Mouse (Mus musculus) embryo, embryonic 9.5 days (tissue): ENCODE results near the gene Gpha2.

Source experiments
- DNase-seq: peaks from one replicate; pipeline ENCODE4 v3.0.0-alpha.2; 2017; ENCODE audit errors: extremely low spot score

Gpha2 gene

GRCm38 (mm10) chr19:6241274-6242107 lies 15.3 kb downstream of the Gpha2 start, which contains the start of gene Atg2a:
TSS of gene Atg2a (plus strand) at chr19:6241668.
- DNase-seq: peak; percentile 98

DNA sequence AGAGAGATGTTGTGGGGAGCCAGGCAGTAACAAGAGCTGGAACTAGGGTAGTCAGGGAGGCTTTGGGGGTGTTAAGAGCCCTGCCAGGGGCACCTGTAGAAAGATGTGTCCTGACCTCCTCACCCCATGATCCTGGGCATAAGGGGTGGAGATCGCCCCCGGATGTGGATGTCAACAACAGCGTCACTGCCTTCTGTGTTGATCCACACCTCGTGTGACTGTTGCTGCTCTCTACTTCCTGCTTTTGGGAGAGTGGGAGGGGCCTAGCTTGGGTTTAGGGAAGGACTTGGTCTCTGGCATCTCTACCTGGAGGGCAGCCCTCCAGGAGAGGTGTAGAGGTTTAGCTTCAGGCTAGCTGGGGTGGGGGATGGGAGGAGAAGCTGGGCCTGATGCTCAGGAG lies 16.1 kb downstream of the Gpha2 start:
- peak; percentile 34 for DNase-seq

GRCm38 (mm10) chr19:6243226-6243625 lies 17.0 kb downstream of the Gpha2 start:
- DNase-seq: no peak

DNA sequence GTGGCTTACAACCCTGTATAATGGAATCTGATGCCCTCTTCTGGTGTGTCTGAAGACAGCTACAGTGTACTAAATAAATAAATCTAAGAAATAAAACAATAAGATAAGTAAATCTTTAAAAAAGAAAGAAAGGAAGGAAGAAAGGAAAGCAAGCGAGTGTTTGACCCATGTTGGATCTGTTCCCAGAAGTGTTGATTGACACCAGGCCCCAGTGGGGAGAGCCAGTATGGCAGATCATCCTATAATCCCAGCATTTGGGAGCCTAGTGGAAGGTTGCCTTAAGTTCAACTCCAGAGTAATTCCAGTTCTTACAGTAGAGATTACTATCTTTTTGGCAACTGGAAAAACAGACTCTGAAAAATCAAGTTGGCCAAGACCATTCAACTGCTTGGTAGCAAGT lies 19.6 kb downstream of the Gpha2 start:
- DNase-seq: no peak

DNA sequence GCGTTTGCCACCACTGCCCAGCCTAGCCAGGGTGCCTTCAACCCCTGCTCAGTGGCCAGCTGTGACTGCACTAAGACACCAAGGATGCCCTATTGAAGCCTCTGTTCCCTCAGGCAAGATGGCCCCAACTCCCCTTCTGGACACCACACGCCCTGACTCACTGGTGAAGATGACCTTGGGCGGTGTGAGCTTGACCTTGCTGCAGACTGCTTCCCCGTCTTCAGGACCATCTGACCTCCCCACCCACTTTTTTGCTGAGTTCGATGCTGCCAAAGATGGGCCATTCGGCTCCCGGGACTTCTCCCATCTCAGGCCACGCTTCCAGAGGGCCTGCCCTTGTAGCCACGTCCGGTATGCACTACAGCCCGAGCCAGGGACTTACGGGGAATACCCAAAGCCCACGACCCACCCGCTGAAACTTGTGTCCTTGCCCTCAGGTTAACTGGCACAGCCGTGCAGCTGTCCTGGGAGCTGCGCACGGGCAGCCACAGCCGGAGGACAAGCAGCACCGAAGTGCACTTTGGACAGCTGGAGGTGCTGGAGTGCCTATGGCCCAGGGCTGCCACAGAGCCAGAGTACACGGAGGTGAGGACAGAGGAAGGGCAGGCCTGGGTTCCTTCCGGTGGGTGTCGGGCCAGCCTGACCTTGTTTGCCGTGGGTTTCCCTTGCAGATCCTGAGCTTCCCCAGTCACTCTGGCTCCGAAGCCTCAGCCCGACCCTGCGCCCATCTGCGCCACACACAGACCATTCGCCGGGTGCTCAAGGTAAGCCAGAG lies 21.5 kb downstream of the Gpha2 start:
- DNase-seq: no peak

DNA sequence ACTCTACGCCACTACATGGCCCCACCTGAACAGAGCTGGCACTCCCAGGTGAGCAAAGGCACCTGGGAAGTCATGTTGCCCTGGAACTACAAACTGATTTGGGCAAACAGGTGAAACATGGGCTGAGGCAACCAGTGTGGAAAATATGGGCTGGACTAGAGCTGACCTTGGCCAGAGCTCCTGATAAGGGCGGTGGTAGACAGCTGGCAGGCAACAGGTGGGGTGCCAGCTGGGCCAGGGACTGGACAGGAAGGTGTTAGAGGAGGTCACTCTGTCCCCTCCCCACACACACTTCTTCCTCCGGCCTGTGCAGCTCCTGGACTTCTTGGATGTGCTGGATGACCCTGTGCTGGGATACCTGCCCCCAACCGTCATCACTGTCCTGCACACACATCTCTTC lies 26.8 kb downstream of the Gpha2 start:
- no peak for DNase-seq

GRCm38 (mm10) chr19:6260428-6260827 lies 34.2 kb downstream of the Gpha2 start:
- DNase-seq: peak; percentile 39

GRCm38 (mm10) chr19:6260946-6261345 lies 34.8 kb downstream of the Gpha2 start:
- no peak for DNase-seq

DNA sequence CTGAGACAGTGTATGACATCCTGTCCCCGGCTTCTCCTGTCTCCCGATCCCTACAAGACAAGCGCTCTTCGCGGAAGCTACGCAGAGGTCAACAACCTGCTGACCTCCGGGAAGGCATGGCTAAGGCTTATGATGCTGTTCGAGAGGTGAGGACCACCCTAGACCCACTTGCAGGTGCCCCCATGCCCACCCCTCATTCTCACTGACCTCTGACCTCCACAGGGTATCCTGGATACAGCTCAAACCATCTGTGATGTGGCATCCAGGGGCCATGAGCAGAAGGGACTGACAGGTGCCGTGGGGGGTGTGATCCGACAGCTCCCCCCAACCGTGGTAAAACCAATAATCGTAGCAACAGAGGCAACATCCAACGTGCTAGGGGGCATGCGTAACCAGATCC lies 35.2 kb downstream of the Gpha2 start:
- no peak for DNase-seq

GRCm38 (mm10) chr19:6262222-6262621 lies 36.0 kb downstream of the Gpha2 start:
- DNase-seq: peak; percentile 66

- no peak for DNase-seq
Measured at GRCm38 (mm10) chr19:6262839-6263433, 36.8 kb downstream of the Gpha2 start.

DNA sequence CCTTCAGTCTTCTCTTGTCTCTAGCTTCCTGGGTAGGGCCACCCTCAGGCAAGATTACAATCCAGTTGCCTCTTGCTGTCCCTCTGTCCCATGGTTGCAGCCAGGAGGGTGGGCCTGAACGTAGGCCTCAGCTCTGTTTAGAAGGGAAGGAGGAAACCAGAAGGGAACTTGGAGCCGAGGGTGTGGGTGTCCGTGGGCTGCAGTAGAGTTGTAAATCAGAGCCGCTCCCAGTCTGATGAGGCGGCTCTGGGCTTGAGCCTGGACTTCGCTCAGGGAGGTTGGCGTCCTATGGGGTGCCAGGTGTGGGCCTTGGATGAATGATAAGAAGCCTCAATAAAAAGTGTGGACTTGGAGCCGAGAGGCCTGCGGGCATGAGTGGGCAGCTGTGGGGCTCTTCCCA lies 38.0 kb downstream of the Gpha2 start:
- DNase-seq: no peak

- no peak for DNase-seq
Measured at GRCm38 (mm10) chr19:6264945-6265344, 38.8 kb downstream of the Gpha2 start.

GRCm38 (mm10) chr19:6265727-6266182 lies 39.6 kb downstream of the Gpha2 start:
- DNase-seq: no peak

DNA sequence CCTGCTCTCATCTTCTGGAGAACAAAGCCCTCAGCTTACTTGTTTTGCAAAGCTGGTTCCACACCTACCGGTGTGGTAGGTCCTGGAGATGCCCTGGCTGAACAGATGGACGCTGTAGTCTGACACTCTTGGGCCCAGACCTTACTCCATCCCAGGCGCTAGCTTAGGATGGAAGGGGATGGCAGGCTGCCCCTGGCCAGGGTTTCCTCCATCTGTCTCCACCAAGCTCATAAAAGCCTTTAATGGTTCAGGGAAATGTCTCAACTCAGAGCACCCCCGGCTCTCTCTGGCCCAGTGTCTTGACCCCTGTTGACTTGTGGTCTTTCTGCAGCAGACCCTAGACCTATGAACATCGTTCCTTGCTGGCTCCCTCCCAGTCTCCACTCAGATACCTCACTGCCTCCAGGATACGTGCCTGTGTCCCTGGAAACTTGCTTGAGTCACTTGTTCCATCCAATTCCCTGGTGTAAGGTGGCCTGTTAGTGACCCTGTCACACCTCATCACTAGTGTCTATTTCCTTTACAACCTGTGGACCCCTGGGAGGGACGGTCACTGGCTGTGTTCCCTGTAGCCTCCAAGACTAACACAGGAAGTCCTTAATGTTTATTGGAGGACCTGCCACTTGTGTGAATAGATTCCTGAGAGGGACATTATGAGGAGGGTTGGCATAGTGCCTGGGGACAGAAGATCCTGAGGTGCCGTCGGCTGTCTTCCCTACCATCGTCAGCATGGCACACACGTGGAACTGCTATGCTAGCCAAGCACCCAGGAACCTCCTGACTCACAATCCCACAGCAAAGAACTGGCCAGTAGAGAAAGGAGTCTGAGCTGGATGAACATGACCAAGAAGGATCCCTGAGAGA lies 41.4 kb downstream of the Gpha2 start:
- no peak for DNase-seq

DNA sequence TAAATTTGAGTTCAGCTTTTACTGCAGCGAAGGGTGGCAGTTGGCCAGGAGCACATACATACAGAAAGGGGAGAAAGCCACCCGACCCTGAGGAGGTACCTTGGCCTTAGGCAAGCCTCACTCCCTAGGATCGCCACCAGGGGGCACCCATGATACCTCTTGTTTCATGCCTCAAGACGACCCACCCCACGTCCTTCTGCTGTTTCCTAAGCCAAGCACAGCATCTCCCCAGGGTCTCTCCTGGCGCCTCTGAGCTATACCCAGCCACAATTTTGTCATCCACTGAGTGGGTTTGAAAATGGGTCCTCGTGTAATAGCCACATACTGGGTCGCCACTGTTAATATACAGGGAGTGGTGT lies 42.0 kb downstream of the Gpha2 start:
- DNase-seq: peak; percentile 81

DNA sequence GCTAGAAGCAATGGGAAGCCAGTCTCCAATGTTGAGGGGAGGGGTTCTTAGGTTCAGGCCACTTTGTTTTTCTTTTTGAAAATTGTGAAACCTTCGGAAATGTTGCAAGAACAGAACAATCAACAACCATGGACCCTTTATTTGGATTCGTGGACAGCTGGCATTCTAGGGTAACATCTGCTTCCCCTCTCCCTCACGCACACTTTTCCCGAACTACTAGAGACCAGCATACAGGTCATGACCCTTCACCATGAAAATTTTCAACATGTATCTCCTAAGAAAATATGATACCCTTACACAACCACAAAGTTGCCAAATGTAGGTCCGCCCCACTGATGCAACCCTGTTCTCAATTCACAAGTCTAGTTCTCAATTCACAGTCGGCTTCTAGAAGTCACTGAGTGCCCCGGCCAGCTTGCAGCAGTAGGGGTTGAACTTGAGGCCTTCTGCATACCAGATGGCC lies 42.5 kb downstream of the Gpha2 start:
- no peak for DNase-seq

DNA sequence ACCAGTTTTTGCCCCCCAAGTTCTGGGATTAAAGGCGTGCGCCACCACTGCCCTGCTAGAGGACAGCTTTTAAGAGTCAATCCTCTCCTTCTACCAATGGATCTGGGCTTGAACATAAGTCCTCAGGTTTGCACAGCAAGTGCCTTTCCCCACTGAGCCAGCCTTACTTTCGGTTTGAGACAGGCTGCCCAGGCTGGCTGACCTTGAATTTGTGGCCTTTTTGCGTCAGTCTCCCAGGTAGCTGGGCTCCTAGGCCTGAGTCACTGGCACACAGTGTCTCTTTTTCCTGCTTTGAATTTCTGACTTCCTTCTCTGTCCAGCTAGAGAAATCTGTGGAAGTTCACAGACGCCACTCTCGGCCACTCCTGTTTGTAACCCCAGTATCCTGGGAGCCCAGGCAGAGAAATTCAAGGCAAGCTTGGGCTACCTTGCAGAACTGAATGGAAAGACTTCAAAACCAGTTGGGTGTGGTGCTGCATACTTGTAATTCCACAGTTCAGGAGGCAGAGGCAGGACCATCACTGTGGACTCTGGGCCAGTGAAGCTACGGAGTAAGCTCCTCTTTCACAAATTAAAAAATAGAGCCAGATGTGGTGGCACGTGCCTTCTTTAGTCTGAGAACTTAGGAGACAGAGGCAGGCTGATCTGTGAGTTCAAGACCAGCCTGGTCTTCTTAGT lies 43.8 kb downstream of the Gpha2 start:
- no peak for DNase-seq

- DNase-seq: no peak
Measured at GRCm38 (mm10) chr19:6270661-6271060, 44.5 kb downstream of the Gpha2 start.

DNA sequence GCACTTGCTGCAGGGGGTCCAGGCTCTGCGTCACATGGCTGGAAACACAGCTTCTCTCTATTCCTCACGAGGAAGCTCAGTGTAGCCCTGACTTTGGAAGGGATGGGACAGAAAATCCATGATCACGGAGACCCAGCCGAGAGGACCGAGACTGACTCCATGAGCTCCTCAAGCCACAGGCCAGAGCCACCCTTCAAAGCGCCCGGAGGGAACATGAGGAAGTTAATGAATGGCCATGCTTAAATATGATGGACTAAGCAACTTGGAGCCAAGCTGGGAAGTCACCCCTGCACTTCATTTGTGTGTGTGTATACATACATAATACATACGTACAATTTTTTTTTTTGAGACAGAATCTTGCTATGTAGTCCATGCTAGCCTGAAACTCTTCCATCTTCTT lies 45.0 kb downstream of the Gpha2 start:
- DNase-seq: no peak

GRCm38 (mm10) chr19:6272053-6272452 lies 45.9 kb downstream of the Gpha2 start:
- no peak for DNase-seq
